Mouse (Mus musculus) hindbrain, embryonic 16.5 days (tissue): Measurements from ENCODE around the gene Vsig10l. TPM values are rescaled to one million over a fixed set of nuclear protein-coding genes. Genes with fewer than 3 reads are reported as not detected.

ENCODE experiments used
- ATAC-seq: fragments of 200-750 bp; cut with Nextera tagmentation; 2 replicates; pipeline ENCODE4 v1.8.0; 2017; ENCODE audit warnings: moderate TSS enrichment, moderate library complexity
- H3K27ac ChIP-seq: fragments of 300-500 bp; sonication (generic); 2 replicates; pipeline ENCODE4 v1.5.1; 2014; ENCODE audit warnings: low read depth, mild to moderate bottlenecking, control low read depth, low read length, moderate library complexity
- H3K27me3 ChIP-seq: fragments of 300-500 bp; sonication (generic); replicated peaks from 2 replicates; pipeline ENCODE4 v1.6.1; 2014; ENCODE audit warnings: low read length; ENCODE audit not compliant: control insufficient read depth, insufficient read depth
- H3K36me3 ChIP-seq: fragments of 300-500 bp; sonication (generic); 2 replicates; pipeline ENCODE4 v1.6.1; 2014; ENCODE audit warnings: mild to moderate bottlenecking, low read length, moderate library complexity, mixed read lengths; ENCODE audit not compliant: control insufficient read depth, insufficient read depth
- H3K4me1 ChIP-seq: fragments of 300-500 bp; sonication (generic); 2 replicates; pipeline ENCODE4 v1.6.1; 2014; ENCODE audit warnings: low read depth, low read length; ENCODE audit not compliant: control insufficient read depth, insufficient read depth
- H3K4me2 ChIP-seq: fragments of 300-500 bp; sonication (generic); 2 replicates; pipeline ENCODE4 v1.6.1; 2014; ENCODE audit warnings: mild to moderate bottlenecking, low read length, control low read depth, moderate library complexity
- H3K4me3 ChIP-seq: fragments of 300-500 bp; sonication (generic); 2 replicates; pipeline ENCODE4 v1.5.1; 2014; ENCODE audit warnings: mild to moderate bottlenecking, low read length, control low read depth, moderate library complexity
- H3K9ac ChIP-seq: fragments of 300-500 bp; sonication (generic); 2 replicates; pipeline ENCODE4 v1.6.1; 2014; ENCODE audit warnings: low read depth, mild to moderate bottlenecking, control low read depth, low read length, moderate library complexity
- H3K9me3 ChIP-seq: fragments of 300-500 bp; sonication (generic); 2 replicates; pipeline ENCODE4 v1.6.1; 2014; ENCODE audit warnings: mild to moderate bottlenecking, low read length, moderate library complexity; ENCODE audit not compliant: control insufficient read depth
- WGBS: fragments of 180-500 bp; shearing (Covaris S2); extraction: QIAGEN DNeasy Blood & Tissue Kit; methylation state at CpG from one replicate; pipeline ENCODE4 v1.1.7; 2014; 5-methylcytosine and 5-hydroxymethylcytosine counted together
- microRNA-seq: library from miRNA; unstranded; fragments of <30 nt; microRNA quantifications from one replicate; pipeline ENCODE4, GENCODE M21; 2017
- polyA plus RNA-seq: library from polyadenylated mRNA; unstranded; fragments of >200 nt; fragmentation: Nextera tagmentation; extraction: Ambion mirVana; gene quantifications from 2 replicates; pipeline ENCODE4 v1.2.1, GENCODE M21; 2015

The Vsig10l gene
- polyA plus RNA-seq, 1 experiment from 2014 or later, result 26.1 TPM

GRCm38 (mm10) chr7:43495343-43496021, 32.5 kb downstream of the Vsig10l start:
- Histone ChIP-seq H3K36me3 (no peaks in the 10 kb centered on the region), H3K4me1 (no peaks in the 10 kb centered on the region), H3K27me3 (no peaks in the 10 kb centered on the region), H3K4me2 (peak overlapping the region; percentile 42), H3K27ac (no peak overlapping the region), H3K9ac (no peak overlapping the region), H3K4me3 (0 out of 2 replicates have a peak overlapping the region, but pooled peaks have one; percentile 5), H3K9me3 (no peaks in the 10 kb centered on the region)
- peak; percentile 79 for ATAC-seq
- 9% methylated on average over 21 of the region's 21 CpGs for WGBS

DNA sequence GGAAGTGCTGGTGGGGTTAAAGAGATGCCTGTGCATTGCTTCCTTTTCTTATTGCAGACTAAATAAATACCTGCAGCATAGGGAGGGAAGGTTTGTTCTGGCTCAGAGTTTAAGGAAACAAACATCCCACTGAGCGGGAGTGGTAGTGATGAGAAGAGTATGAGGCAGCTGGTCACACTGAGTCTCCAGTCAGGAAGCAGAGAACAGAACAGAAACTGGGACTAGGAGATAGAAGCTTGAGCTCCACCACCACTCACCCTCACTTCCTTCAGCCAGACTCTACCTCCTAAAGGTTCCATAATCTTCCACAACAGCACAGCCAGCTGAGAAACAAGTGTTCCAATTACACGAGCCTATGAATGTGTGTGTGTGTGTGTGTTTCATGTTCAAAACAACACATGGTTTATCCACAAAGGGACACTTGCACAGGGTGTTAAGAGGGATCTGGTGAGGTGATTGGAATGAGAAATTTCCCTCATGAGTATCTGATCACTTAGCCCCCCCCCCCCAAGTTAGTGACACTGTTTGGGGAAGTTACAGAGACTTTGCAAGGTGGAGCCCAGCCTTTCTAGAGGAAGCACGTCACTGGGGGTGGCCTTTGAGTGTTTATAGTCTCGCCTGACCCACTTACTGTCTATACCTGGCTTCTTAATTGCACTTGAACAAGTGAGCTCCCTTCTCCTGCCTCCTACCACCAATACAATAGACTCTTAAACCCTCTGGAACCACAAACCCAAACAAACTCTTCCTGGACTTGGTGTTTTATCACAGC, 48.9 kb downstream of the Vsig10l start:
- H3K36me3 ChIP-seq, result no peaks in the 10 kb centered on the region
- WGBS, result 66% methylated on average over 4 of the region's 4 CpGs
- H3K9me3 ChIP-seq, result no peaks in the 10 kb centered on the region
- no peaks in the 10 kb centered on the region for H3K4me1 ChIP-seq
- no peak overlapping the region for H3K4me3 ChIP-seq
- H3K27ac ChIP-seq, result no peak overlapping the region
- H3K4me2 ChIP-seq, result no peak overlapping the region
- no peaks in the 10 kb centered on the region for H3K27me3 ChIP-seq
- no peak overlapping the region for H3K9ac ChIP-seq
- no peak for ATAC-seq

GRCm38 (mm10) chr7:43512519-43512918, 49.6 kb downstream of the Vsig10l start:
- H3K9me3 ChIP-seq, result no peaks in the 10 kb centered on the region
- H3K36me3 ChIP-seq, result no peaks in the 10 kb centered on the region
- no peak for ATAC-seq

GRCm38 (mm10) chr7:43515076-43515475, 52.1 kb downstream of the Vsig10l start:
- Histone ChIP-seq H3K4me1 (no peaks in the 10 kb centered on the region), H3K27ac (no peak overlapping the region), H3K4me2 (no peak overlapping the region), H3K27me3 (no peaks in the 10 kb centered on the region), H3K9me3 (no peaks in the 10 kb centered on the region), H3K4me3 (no peak overlapping the region), H3K36me3 (no peaks in the 10 kb centered on the region), H3K9ac (no peak overlapping the region)
- no peak for ATAC-seq
- whole genome bisulfite sequencing, result 87% methylated on average over 5 of the region's 5 CpGs

More at GRCm38 (mm10) chr7:43512519-43512918, 49.6 kb downstream of the Vsig10l start:
- H3K9ac ChIP-seq, result no peak overlapping the region
- no peak overlapping the region for H3K27ac ChIP-seq
- WGBS, result 81% methylated on average over 4 of the region's 4 CpGs
- no peak overlapping the region for H3K4me3 ChIP-seq
- no peak overlapping the region for H3K4me2 ChIP-seq
- H3K27me3 ChIP-seq, result no peaks in the 10 kb centered on the region
- no peaks in the 10 kb centered on the region for H3K4me1 ChIP-seq

- no peak overlapping the region for H3K4me3 ChIP-seq
- H3K4me2 ChIP-seq, result no peak overlapping the region
- no peaks in the 10 kb centered on the region for H3K9me3 ChIP-seq
- no peaks in the 10 kb centered on the region for H3K36me3 ChIP-seq
- H3K27me3 ChIP-seq, result no peaks in the 10 kb centered on the region
- no peak overlapping the region for H3K9ac ChIP-seq
- no peak overlapping the region for H3K27ac ChIP-seq
- 81% methylated on average over 15 of the region's 15 CpGs for WGBS
- no peaks in the 10 kb centered on the region for H3K4me1 ChIP-seq
- ATAC-seq, result no peak
Observed at GRCm38 (mm10) chr7:43518341-43518740, 55.4 kb downstream of the Vsig10l start.

Small RNAs within 50 kb of the gene (microRNA-seq; reads per million reads assigned to microRNA genes)
- not detected for gene Mir7051

Other genes with a start within 250 kb of the Vsig10l start
- 19.3 and 23.1 TPM in 2 replicates for gene Zfp715, start 149.9 kb upstream of the Vsig10l start, polyA plus RNA-seq
- 0.20 and 0.35 TPM in 2 replicates for gene Siglecf, start 111.8 kb upstream of the Vsig10l start, polyA plus RNA-seq
- gene Siglecg, start 54.9 kb upstream of the Vsig10l start, polyA plus RNA-seq, result not detected in 2 replicates
- not detected in 2 replicates for gene Lim2, start 35.5 kb upstream of the Vsig10l start, polyA plus RNA-seq
- gene Nkg7, start 26.1 kb upstream of the Vsig10l start, polyA plus RNA-seq, result 0.45 TPM in 2 replicates
- not detected in 2 replicates for gene Cldnd2, start 22.4 kb upstream of the Vsig10l start, polyA plus RNA-seq
- gene Etfb, start 19.1 kb upstream of the Vsig10l start, polyA plus RNA-seq, result 140 and 142 TPM in 2 replicates
- 0.49 TPM in 1 of 2 replicates, not detected in the other for gene Gm45233, start 19.0 kb upstream of the Vsig10l start, polyA plus RNA-seq
- 9.7 and 12.0 TPM in 2 replicates for gene Iglon5, start 26.9 kb downstream of the Vsig10l start, polyA plus RNA-seq
- 0.07 and 0.11 TPM in 2 replicates for gene 4931406B18Rik, start 42.8 kb downstream of the Vsig10l start, polyA plus RNA-seq
- gene Cd33, start 81.3 kb downstream of the Vsig10l start, polyA plus RNA-seq, result 1.3 and 1.9 TPM in 2 replicates
- 6.9 and 7.9 TPM in 2 replicates for gene Zfp658, start 99.1 kb downstream of the Vsig10l start, polyA plus RNA-seq
- gene Zfp719, start 116.5 kb downstream of the Vsig10l start, polyA plus RNA-seq, result 14.4 and 16.2 TPM in 2 replicates
- gene Zfp819, start 144.0 kb downstream of the Vsig10l start, polyA plus RNA-seq, result 0.45 and 0.46 TPM in 2 replicates
- gene Ceacam18, start 171.6 kb downstream of the Vsig10l start, polyA plus RNA-seq, result 0.10 TPM in 1 of 2 replicates, not detected in the other
- gene Siglece, start 197.0 kb downstream of the Vsig10l start, polyA plus RNA-seq, result 0.31 and 0.41 TPM in 2 replicates
- gene Ctu1, start 208.9 kb downstream of the Vsig10l start, polyA plus RNA-seq, result 20.6 and 23.0 TPM in 2 replicates
- gene Klk14, start 227.3 kb downstream of the Vsig10l start, polyA plus RNA-seq, result not detected in 2 replicates
- 0.16 TPM in 2 replicates for gene Klk13, start 249.4 kb downstream of the Vsig10l start, polyA plus RNA-seq